Mouse (Mus musculus) CD8-positive naive resting alpha-beta T cell, adult 2 months (primary cell): ENCODE data around the gene Ubac2.
A peak's percentile ranks its signal among the peaks of the same experiment; 100 is the strongest.

Experiments used
- DNase-seq, 2 experiments: peaks; one replicate each; pipeline ENCODE4 v3.0.0; 2022; ENCODE audit warnings: low read depth in 2 of 2, low spot score in 2 of 2

The Ubac2 gene

GRCm38 (mm10) chr14:121922731-121923130 is 44.3 kb downstream of the Ubac2 start:
- no peak for DNase-seq

- no peak for DNase-seq
Observed at GRCm38 (mm10) chr14:121924876-121925275, 46.5 kb downstream of the Ubac2 start.

GRCm38 (mm10) chr14:121926901-121927300 is 48.5 kb downstream of the Ubac2 start:
- no peak for DNase-seq

- DNase-seq: no peak
Observed at GRCm38 (mm10) chr14:121927451-121927850, 49.0 kb downstream of the Ubac2 start.

GRCm38 (mm10) chr14:121928375-121929137 is 50.1 kb downstream of the Ubac2 start:
- DNase-seq: peak; percentile 51 to 76

GRCm38 (mm10) chr14:121929243-121929951 is 51.0 kb downstream of the Ubac2 start:
- peak; percentile 50 to 62 for DNase-seq

GRCm38 (mm10) chr14:121930731-121931383 is 52.4 kb downstream of the Ubac2 start:
- DNase-seq: peak in 1 of 2 experiments; percentile 49

- DNase-seq: no peak
Observed at GRCm38 (mm10) chr14:121931594-121931993, 53.2 kb downstream of the Ubac2 start.

GRCm38 (mm10) chr14:121932180-121932579 is 53.8 kb downstream of the Ubac2 start:
- DNase-seq: no peak

GRCm38 (mm10) chr14:121933906-121934596 is 55.6 kb downstream of the Ubac2 start:
- no peak for DNase-seq

GRCm38 (mm10) chr14:121934597-121934946 is 56.2 kb downstream of the Ubac2 start:
- no peak for DNase-seq

- DNase-seq: no peak
Observed at GRCm38 (mm10) chr14:121936356-121936755, 57.9 kb downstream of the Ubac2 start.

- no peak for DNase-seq
Observed at GRCm38 (mm10) chr14:121936856-121937255, 58.4 kb downstream of the Ubac2 start.

- no peak for DNase-seq
Observed at GRCm38 (mm10) chr14:121937601-121938255, 59.3 kb downstream of the Ubac2 start.

- peak; percentile 52 for DNase-seq
Observed at GRCm38 (mm10) chr14:121938256-121939191, 60.1 kb downstream of the Ubac2 start.

- DNase-seq: no peak
Observed at GRCm38 (mm10) chr14:121939582-121939981, 61.2 kb downstream of the Ubac2 start.

- DNase-seq: no peak
Observed at GRCm38 (mm10) chr14:121946131-121946530, 67.7 kb downstream of the Ubac2 start.

GRCm38 (mm10) chr14:121946728-121947127 is 68.3 kb downstream of the Ubac2 start:
- DNase-seq: no peak

- no peak for DNase-seq
Observed at GRCm38 (mm10) chr14:121947201-121947760, 68.9 kb downstream of the Ubac2 start.
